Mouse (Mus musculus) cerebellum, adult (tissue): ENCODE measurements at regions not wholly inside any gene's neighbourhood (a gene's known extent, or its start where the extent isn't known, plus 50 kb on each side); places are given as distances from the start of the nearest gene placed in this dataset.

ENCODE experiments used
- ATAC-seq: cut with Nextera tagmentation; 2 replicates; pipeline ENCODE4 v1.9.2; 2017; ENCODE audit warnings: mild to moderate bottlenecking, moderate library complexity, mixed read lengths; ENCODE audit not compliant: insufficient number of reproducible peaks, low FRiP score, low TSS enrichment

GRCm38 (mm10) chr9:26681516-26681915 is 52.0 kb upstream of the B3gat1 start:
- ATAC-seq = no peak
